Mouse (Mus musculus) yolk sac, embryonic 10.5 days (tissue): Measurements from ENCODE around the gene Fam83g.

Source experiments
- DNase-seq: peaks from one replicate; pipeline ENCODE4 v3.0.0-alpha.2; 2017; ENCODE audit warnings: low spot score

The Fam83g gene

GRCm38 (mm10) chr11:61652216-61652615 lies 31.7 kb upstream of the Fam83g start:
- DNase-seq: no peak

- DNase-seq: no peak
Observed at GRCm38 (mm10) chr11:61652686-61653447, 31.0 kb upstream of the Fam83g start, which contains the start of gene Grap. Gene Grap, plus strand, starts transcription at chr11:61653265.

GRCm38 (mm10) chr11:61653568-61653967 lies 30.3 kb upstream of the Fam83g start:
- DNase-seq: no peak

GRCm38 (mm10) chr11:61654786-61655311 lies 29.0 kb upstream of the Fam83g start:
- no peak for DNase-seq

- DNase-seq: no peak
Observed at GRCm38 (mm10) chr11:61655649-61656048, 28.2 kb upstream of the Fam83g start.

GRCm38 (mm10) chr11:61656148-61656850 lies 27.6 kb upstream of the Fam83g start:
- no peak for DNase-seq

- no peak for DNase-seq
Observed at GRCm38 (mm10) chr11:61657432-61657831, 26.5 kb upstream of the Fam83g start.

- DNase-seq: no peak
Observed at GRCm38 (mm10) chr11:61658360-61658922, 25.4 kb upstream of the Fam83g start.

- DNase-seq: no peak
Observed at GRCm38 (mm10) chr11:61659011-61659858, 24.7 kb upstream of the Fam83g start.

- no peak for DNase-seq
Observed at GRCm38 (mm10) chr11:61660001-61660400, 23.9 kb upstream of the Fam83g start.

GRCm38 (mm10) chr11:61660806-61661392 lies 23.0 kb upstream of the Fam83g start:
- no peak for DNase-seq

- no peak for DNase-seq
Observed at GRCm38 (mm10) chr11:61662189-61662588, 21.7 kb upstream of the Fam83g start.

- no peak for DNase-seq
Observed at GRCm38 (mm10) chr11:61665401-61665800, 18.5 kb upstream of the Fam83g start.

GRCm38 (mm10) chr11:61665991-61666799 lies 17.7 kb upstream of the Fam83g start:
- no peak for DNase-seq

- DNase-seq: no peak
Observed at GRCm38 (mm10) chr11:61667248-61667647, 16.6 kb upstream of the Fam83g start.

GRCm38 (mm10) chr11:61667782-61668181 lies 16.1 kb upstream of the Fam83g start:
- DNase-seq: no peak

- no peak for DNase-seq
Observed at GRCm38 (mm10) chr11:61669492-61670490, 14.1 kb upstream of the Fam83g start.

GRCm38 (mm10) chr11:61671781-61672383 lies 12.0 kb upstream of the Fam83g start:
- peak; percentile 24 for DNase-seq

GRCm38 (mm10) chr11:61673686-61674085 lies 10.2 kb upstream of the Fam83g start:
- no peak for DNase-seq
